Mouse (Mus musculus) forebrain, postnatal 0 days (tissue): Measurements from ENCODE around the gene Plcl1. TPM values are rescaled to one million over a fixed set of nuclear protein-coding genes. Genes with fewer than 3 reads are reported as not detected.
A peak's percentile ranks its signal among the peaks of the same experiment; 100 is the strongest.

ENCODE experiments used
- ATAC-seq: fragments of 200-750 bp; cut with Nextera tagmentation; 2 replicates; pipeline ENCODE4 v1.8.0; 2017; ENCODE audit warnings: mild to moderate bottlenecking, moderate library complexity
- DNase-seq: peaks from one replicate; pipeline ENCODE4 v3.0.0-alpha.2; 2015
- H3K27ac ChIP-seq: fragments of 300-500 bp; sonication (generic); 2 replicates; pipeline ENCODE4 v1.5.1; 2014; ENCODE audit warnings: low read depth, mild to moderate bottlenecking, antibody characterized with exemption, low read length, moderate library complexity, mixed read lengths
- H3K27me3 ChIP-seq: fragments of 300-500 bp; sonication (generic); 2 replicates; pipeline ENCODE4 v1.6.1; 2014; ENCODE audit warnings: mild to moderate bottlenecking, low read length, mixed read lengths; ENCODE audit not compliant: insufficient read depth
- H3K36me3 ChIP-seq: fragments of 300-500 bp; sonication (generic); 2 replicates; pipeline ENCODE4 v1.6.1; 2014; ENCODE audit warnings: mild to moderate bottlenecking, moderate library complexity; ENCODE audit not compliant: insufficient read depth
- H3K4me1 ChIP-seq: fragments of 300-500 bp; sonication (generic); 2 replicates; pipeline ENCODE4 v1.6.1; 2014; ENCODE audit warnings: antibody characterized with exemption; ENCODE audit not compliant: insufficient read depth
- H3K4me2 ChIP-seq: fragments of 300-500 bp; sonication (generic); 2 replicates; pipeline ENCODE4 v1.6.1; 2014; ENCODE audit warnings: low read depth, mild to moderate bottlenecking, moderate library complexity
- H3K4me3 ChIP-seq: fragments of 300-500 bp; sonication (generic); 2 replicates; pipeline ENCODE4 v1.5.1; 2014; ENCODE audit warnings: low read depth, low read length, mixed read lengths
- H3K9ac ChIP-seq: fragments of 300-500 bp; sonication (generic); 2 replicates; pipeline ENCODE4 v1.6.1; 2014; ENCODE audit warnings: mild to moderate bottlenecking
- H3K9me3 ChIP-seq: fragments of 300-500 bp; sonication (generic); 2 replicates; pipeline ENCODE4 v1.6.1; 2016; ENCODE audit warnings: low read length
- CTCF ChIP-seq: sonication (generic); IDR thresholded peaks from 2 replicates; pipeline ENCODE4 v1.5.1; 2016; ENCODE audit warnings: antibody characterized with exemption, control low read depth, low read depth
- WGBS: fragments of 180-500 bp; shearing (Covaris S2); extraction: QIAGEN DNeasy Blood & Tissue Kit; methylation state at CpG from one replicate; pipeline ENCODE4 v1.1.7; 2014; 5-methylcytosine and 5-hydroxymethylcytosine counted together
- polyA plus RNA-seq: library from polyadenylated mRNA; unstranded; fragments of >200 nt; fragmentation: Nextera tagmentation; extraction: Ambion mirVana; gene quantifications from 2 replicates; pipeline ENCODE4 v1.2.1, GENCODE M21; 2015
- total RNA-seq: library from RNA; depleted of rRNA; stranded (reverse); fragments of >200 nt; gene quantifications from 2 replicates; pipeline ENCODE4 v1.2.3, GENCODE M21; 2014

Gene Plcl1
- total and polyA plus RNA-seq, 2 experiments from 2014 or later: 3.0 to 7.7 TPM

- DNase-seq: no peak
- WGBS: 8% methylated on average over 1 of the region's 1 CpGs
- TF ChIP-seq CTCF: no peak
Observed at GRCm38 (mm10) chr1:55631496-55631895, 225.8 kb downstream of the Plcl1 start.

GRCm38 (mm10) chr1:55632024-55632423, 226.3 kb downstream of the Plcl1 start:
- no peaks in the 10 kb centered on the region for H3K36me3 ChIP-seq
- no peak overlapping the region for H3K9ac ChIP-seq
- no peaks in the 10 kb centered on the region for H3K9me3 ChIP-seq
- no peaks in the 10 kb centered on the region for H3K27me3 ChIP-seq
- H3K4me2 ChIP-seq: no peak overlapping the region
- DNase-seq (no peak), ATAC-seq (no peak)
- no peak overlapping the region for H3K27ac ChIP-seq
- H3K4me3 ChIP-seq: no peak overlapping the region
- TF ChIP-seq CTCF: no peak
- H3K4me1 ChIP-seq: no peaks in the 10 kb centered on the region
- 53% methylated on average over 2 of the region's 2 CpGs for WGBS

More at GRCm38 (mm10) chr1:55631496-55631895, 225.8 kb downstream of the Plcl1 start:
- H3K36me3 ChIP-seq: no peaks in the 10 kb centered on the region
- H3K4me3 ChIP-seq: no peak overlapping the region
- H3K27ac ChIP-seq: no peak overlapping the region
- no peak overlapping the region for H3K9ac ChIP-seq
- H3K27me3 ChIP-seq: no peaks in the 10 kb centered on the region
- H3K4me2 ChIP-seq: no peak overlapping the region
- no peak for ATAC-seq
- no peaks in the 10 kb centered on the region for H3K9me3 ChIP-seq
- no peaks in the 10 kb centered on the region for H3K4me1 ChIP-seq

GRCm38 (mm10) chr1:55633326-55633725, 227.6 kb downstream of the Plcl1 start:
- no peaks in the 10 kb centered on the region for H3K36me3 ChIP-seq
- no peak for TF ChIP-seq CTCF
- no peak overlapping the region for H3K4me3 ChIP-seq
- WGBS: 53% methylated on average over 4 of the region's 4 CpGs
- no peak overlapping the region for H3K4me2 ChIP-seq
- no peak overlapping the region for H3K27ac ChIP-seq
- no peak overlapping the region for H3K9ac ChIP-seq
- H3K27me3 ChIP-seq: no peaks in the 10 kb centered on the region
- ATAC-seq (no peak), DNase-seq (no peak)
- no peaks in the 10 kb centered on the region for H3K4me1 ChIP-seq
- H3K9me3 ChIP-seq: no peaks in the 10 kb centered on the region

- DNase-seq (peak; percentile 57), ATAC-seq (peak; percentile 89)
- TF ChIP-seq CTCF: no peak
- no peak overlapping the region for H3K4me2 ChIP-seq
- H3K36me3 ChIP-seq: no peaks in the 10 kb centered on the region
- H3K4me3 ChIP-seq: no peak overlapping the region
- no peaks in the 10 kb centered on the region for H3K9me3 ChIP-seq
- 0 out of 2 replicates have a peak overlapping the region, but pooled peaks have one; percentile 17 for H3K27ac ChIP-seq
- no peak overlapping the region for H3K9ac ChIP-seq
- 40% methylated on average over 8 of the region's 8 CpGs for WGBS
- H3K27me3 ChIP-seq: no peaks in the 10 kb centered on the region
- no peaks in the 10 kb centered on the region; the same call in 1 of the 2 replicates for H3K4me1 ChIP-seq
Observed at GRCm38 (mm10) chr1:55659518-55660210, 253.9 kb downstream of the Plcl1 start.

- no peak for TF ChIP-seq CTCF
- no peak for DNase-seq
- H3K27ac ChIP-seq: no peak overlapping the region
Observed at GRCm38 (mm10) chr1:55661381-55661780, 255.7 kb downstream of the Plcl1 start.

GRCm38 (mm10) chr1:55665137-55665827, 259.6 kb downstream of the Plcl1 start:
- 0 out of 2 replicates have a peak overlapping the region, but pooled peaks have one; percentile 34 for H3K9ac ChIP-seq
- no peak for TF ChIP-seq CTCF
- H3K4me2 ChIP-seq: peak overlapping the region; percentile 39
- no peak overlapping the region for H3K4me3 ChIP-seq
- WGBS: 46% methylated on average over 10 of the region's 10 CpGs
- H3K36me3 ChIP-seq: no peaks in the 10 kb centered on the region
- peak; percentile 48; the same call in 1 of the 2 replicates for ATAC-seq
- DNase-seq: peak; percentile 14
- H3K4me1 ChIP-seq: peaks cover 21% of the 10 kb centered on the region
- H3K27me3 ChIP-seq: no peaks in the 10 kb centered on the region; the same call in 1 of the 2 replicates
- no peaks in the 10 kb centered on the region for H3K9me3 ChIP-seq
- H3K27ac ChIP-seq: peak overlapping the region; percentile 75

More at GRCm38 (mm10) chr1:55661381-55661780, 255.7 kb downstream of the Plcl1 start:
- no peaks in the 10 kb centered on the region for H3K9me3 ChIP-seq
- no peaks in the 10 kb centered on the region; the same call in 1 of the 2 replicates for H3K27me3 ChIP-seq
- H3K4me2 ChIP-seq: no peak overlapping the region
- no peak overlapping the region for H3K4me3 ChIP-seq
- peaks cover 7% of the 10 kb centered on the region for H3K4me1 ChIP-seq
- no peak overlapping the region for H3K9ac ChIP-seq
- WGBS: 33% methylated on average over 2 of the region's 2 CpGs
- no peaks in the 10 kb centered on the region for H3K36me3 ChIP-seq
- ATAC-seq: no peak
